Mouse (Mus musculus) hindbrain, embryonic 13.5 days (tissue): Measurements from ENCODE around the gene Elmod2. TPM values are rescaled to one million over a fixed set of nuclear protein-coding genes. Genes with fewer than 3 reads are reported as not detected.
A peak's percentile ranks its signal among the peaks of the same experiment; 100 is the strongest.

Experiments used
- ATAC-seq: fragments of 200-750 bp; cut with Nextera tagmentation; 2 replicates; pipeline ENCODE4 v1.8.0; 2017; ENCODE audit warnings: moderate TSS enrichment; ENCODE audit not compliant: low FRiP score
- H3K27ac ChIP-seq: fragments of 300-500 bp; sonication (generic); 2 replicates; pipeline ENCODE4 v1.5.1; 2015; ENCODE audit warnings: inconsistent platforms, mild to moderate bottlenecking, moderate library complexity
- H3K27me3 ChIP-seq: fragments of 300-500 bp; sonication (generic); 2 replicates; pipeline ENCODE4 v1.6.1; 2015; ENCODE audit warnings: mild to moderate bottlenecking, inconsistent platforms
- H3K36me3 ChIP-seq: fragments of 300-500 bp; sonication (generic); 2 replicates; pipeline ENCODE4 v1.6.1; 2015; ENCODE audit warnings: mild to moderate bottlenecking, inconsistent platforms
- H3K4me1 ChIP-seq: fragments of 300-500 bp; sonication (generic); replicated peaks from 2 replicates; pipeline ENCODE4 v1.6.1; 2015; ENCODE audit warnings: inconsistent platforms
- H3K4me2 ChIP-seq: fragments of 300-500 bp; sonication (generic); 2 replicates; pipeline ENCODE4 v1.6.1; 2015; ENCODE audit warnings: inconsistent platforms, mild to moderate bottlenecking, moderate library complexity
- H3K4me3 ChIP-seq: fragments of 300-500 bp; sonication (generic); 2 replicates; pipeline ENCODE4 v1.5.1; 2015; ENCODE audit warnings: mild to moderate bottlenecking, inconsistent platforms
- H3K9ac ChIP-seq: fragments of 300-500 bp; sonication (generic); 2 replicates; pipeline ENCODE4 v1.6.1; 2015; ENCODE audit warnings: mild to moderate bottlenecking, inconsistent platforms
- H3K9me3 ChIP-seq: fragments of 300-500 bp; sonication (generic); 2 replicates; pipeline ENCODE4 v1.6.1; 2016; ENCODE audit warnings: inconsistent platforms
- WGBS: fragments of 180-500 bp; shearing (Covaris S2); methylation state at CpG from one replicate; pipeline ENCODE4 v1.1.7; 2015; 5-methylcytosine and 5-hydroxymethylcytosine counted together
- polyA plus RNA-seq: library from polyadenylated mRNA; unstranded; fragments of >200 nt; fragmentation: Nextera tagmentation; extraction: Ambion mirVana; gene quantifications from 2 replicates; pipeline ENCODE4 v1.2.1, GENCODE M21; 2015

The Elmod2 gene
- 23.7 and 25.8 TPM in 2 replicates for polyA plus RNA-seq

- Histone ChIP-seq H3K36me3 (peaks cover 24% of the 10 kb centered on the region), H3K9me3 (no peaks in the 10 kb centered on the region), H3K4me2 (peak within 1 kb of the TSS; percentile 74), H3K9ac (peak within 1 kb of the TSS; percentile 86), H3K27ac (peak within 1 kb of the TSS; percentile 90), H3K4me3 (peak within 1 kb of the TSS; percentile 72), H3K4me1 (peaks cover 20% of the 10 kb centered on the region), H3K27me3 (peaks cover 11% of the 10 kb centered on the region; the same call in 1 of the 2 replicates)
- under 1% methylated on average over 79 of the region's 85 CpGs for WGBS
- peak; percentile 99 for ATAC-seq
Measured at GRCm38 (mm10) chr8:83331899-83332697, at the start of gene Elmod2. Elmod2 (minus strand) TSS chr8:83332486.

DNA sequence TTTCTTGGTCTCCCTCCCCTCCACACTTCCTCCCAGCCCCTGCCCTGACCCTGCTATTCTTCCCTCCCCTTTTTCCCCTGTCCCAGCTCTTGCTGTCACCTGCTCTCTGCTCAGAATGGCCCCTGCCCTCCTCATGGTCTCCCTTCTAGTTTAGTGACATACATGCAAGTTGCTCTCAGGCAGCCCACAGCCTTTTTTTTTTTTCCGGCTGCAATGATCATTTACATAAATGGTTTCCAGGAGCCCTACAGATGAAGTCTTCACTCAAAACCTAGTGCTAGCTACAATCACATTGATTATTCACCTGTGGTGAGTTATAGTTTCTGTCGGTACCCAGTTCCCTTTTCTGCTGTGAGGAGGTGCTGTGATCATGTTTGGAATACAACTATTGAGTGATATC, 48.7 kb upstream of the Elmod2 start:
- Histone ChIP-seq H3K9ac (no peak overlapping the region), H3K27ac (no peak overlapping the region), H3K4me3 (no peak overlapping the region), H3K9me3 (no peaks in the 10 kb centered on the region), H3K4me2 (no peak overlapping the region), H3K36me3 (no peaks in the 10 kb centered on the region), H3K27me3 (no peaks in the 10 kb centered on the region), H3K4me1 (no peaks in the 10 kb centered on the region)
- no peak for ATAC-seq
- WGBS = 88% methylated on average over 2 of the region's 2 CpGs

DNA sequence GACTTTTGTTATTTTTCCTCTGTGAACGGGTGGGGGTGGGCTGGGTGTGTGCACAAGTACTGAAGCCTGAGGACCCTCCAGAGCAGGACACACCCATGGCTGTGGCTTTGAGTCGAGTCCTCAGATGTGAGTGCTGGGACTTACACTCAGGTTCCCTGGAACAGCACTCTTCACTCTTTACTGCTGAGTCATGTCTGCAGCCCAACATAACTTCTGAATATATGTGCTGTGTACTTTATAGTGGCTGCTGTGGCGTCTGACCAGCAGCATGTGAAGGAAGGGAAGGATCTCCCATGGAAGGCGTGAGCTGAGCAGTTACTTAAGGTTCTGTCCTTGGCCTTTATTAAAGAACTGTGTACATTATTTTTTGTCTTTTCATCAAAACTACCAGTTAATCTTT, 47.9 kb upstream of the Elmod2 start:
- Histone ChIP-seq H3K9me3 (no peaks in the 10 kb centered on the region), H3K9ac (no peak overlapping the region), H3K27ac (no peak overlapping the region), H3K4me2 (no peak overlapping the region), H3K4me3 (no peak overlapping the region), H3K4me1 (no peaks in the 10 kb centered on the region), H3K27me3 (no peaks in the 10 kb centered on the region), H3K36me3 (no peaks in the 10 kb centered on the region)
- 80% methylated on average over 4 of the region's 4 CpGs for WGBS
- ATAC-seq = no peak

DNA sequence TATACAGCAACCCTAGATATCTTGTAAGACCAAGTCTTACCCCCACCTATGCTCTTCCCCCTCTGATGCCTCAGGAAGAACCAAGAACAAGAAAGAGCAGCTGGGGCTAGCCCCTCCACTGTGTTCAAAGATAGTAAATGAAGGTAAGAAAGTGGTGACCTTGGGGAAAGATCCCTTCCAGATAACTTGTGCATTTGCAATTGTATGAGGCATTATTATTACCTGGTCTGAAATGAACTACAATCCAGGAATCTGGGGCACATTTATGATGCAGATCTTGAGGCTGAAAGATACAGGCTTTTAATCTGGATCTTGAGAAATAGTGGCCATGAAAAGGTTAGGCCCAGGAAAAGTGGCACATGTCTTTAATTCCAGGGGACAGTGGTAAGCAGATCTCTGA, 44.9 kb upstream of the Elmod2 start:
- H3K27ac ChIP-seq = no peak overlapping the region
- H3K9ac ChIP-seq = no peak overlapping the region
- H3K9me3 ChIP-seq = no peaks in the 10 kb centered on the region
- H3K4me1 ChIP-seq = no peaks in the 10 kb centered on the region
- no peak for ATAC-seq
- no peak overlapping the region for H3K4me3 ChIP-seq
- no peaks in the 10 kb centered on the region for H3K27me3 ChIP-seq
- no peak overlapping the region for H3K4me2 ChIP-seq
- no peaks in the 10 kb centered on the region for H3K36me3 ChIP-seq

- H3K27ac ChIP-seq = no peak overlapping the region
- no peak for ATAC-seq
- H3K4me1 ChIP-seq = no peaks in the 10 kb centered on the region
- H3K36me3 ChIP-seq = no peaks in the 10 kb centered on the region
- H3K9me3 ChIP-seq = no peaks in the 10 kb centered on the region
- H3K9ac ChIP-seq = no peak overlapping the region
- no peak overlapping the region for H3K4me3 ChIP-seq
- WGBS = 75% methylated on average over 7 of the region's 7 CpGs
- H3K4me2 ChIP-seq = no peak overlapping the region
- H3K27me3 ChIP-seq = no peaks in the 10 kb centered on the region
Measured at GRCm38 (mm10) chr8:83363156-83363769, 31.0 kb upstream of the Elmod2 start.

DNA sequence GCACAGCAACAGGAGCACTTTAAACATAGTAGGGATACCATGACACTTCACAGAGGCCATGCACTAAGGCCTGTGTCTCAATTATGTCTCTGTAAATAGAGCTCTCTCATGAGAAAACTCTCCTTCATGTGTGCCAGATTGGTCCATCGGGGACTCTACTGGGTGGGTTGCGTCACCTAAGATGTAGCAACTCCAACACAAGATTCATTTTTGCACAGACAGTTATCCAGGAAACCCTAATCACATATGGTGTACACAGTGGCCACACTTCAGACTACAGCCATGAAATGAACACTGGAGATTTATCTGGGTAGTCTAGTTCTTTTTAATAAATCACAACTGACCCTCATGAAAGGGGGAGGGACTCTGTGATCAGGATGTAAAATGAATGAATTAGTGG, 19.0 kb upstream of the Elmod2 start:
- Histone ChIP-seq H3K4me2 (no peak overlapping the region), H3K27me3 (no peaks in the 10 kb centered on the region)
- 96% methylated on average over 2 of the region's 2 CpGs for WGBS

DNA sequence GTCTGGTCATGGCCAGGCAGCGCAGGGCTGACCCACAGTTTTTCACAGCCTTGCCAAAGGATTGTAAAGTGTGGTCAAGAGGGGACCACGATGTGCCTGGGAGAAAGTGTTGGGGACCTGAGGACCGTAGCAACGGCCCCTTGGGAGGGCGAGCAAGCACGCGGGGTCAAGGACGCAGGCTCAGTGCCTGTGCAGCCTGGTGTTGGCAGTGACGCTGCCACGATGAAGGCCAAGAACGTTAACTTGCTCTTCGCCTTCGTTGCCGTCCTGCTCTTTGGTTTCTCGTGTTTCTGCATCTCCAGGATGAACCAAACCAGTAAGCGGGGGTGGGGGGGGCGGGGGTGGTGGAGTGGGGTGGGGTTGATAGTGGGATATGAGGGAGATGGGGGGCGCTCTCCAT, 16.0 kb upstream of the Elmod2 start, which contains the start of gene Mgat4d:
TSS of gene Mgat4d (plus strand) at position 209 of the 400 bp plus-strand sequence.
- Histone ChIP-seq H3K4me1 (no peaks in the 10 kb centered on the region), H3K4me2 (no peak within 1 kb of the TSS), H3K4me3 (no peak within 1 kb of the TSS), H3K36me3 (no peaks in the 10 kb centered on the region), H3K27me3 (no peaks in the 10 kb centered on the region), H3K9me3 (no peaks in the 10 kb centered on the region), H3K9ac (no peak within 1 kb of the TSS), H3K27ac (no peak within 1 kb of the TSS)
- no peak for ATAC-seq
- 86% methylated on average over 18 of the region's 18 CpGs for WGBS

More for the DNA sequence above, 19.0 kb upstream of the Elmod2 start:
- no peak for ATAC-seq
- no peak overlapping the region for H3K4me3 ChIP-seq
- H3K27ac ChIP-seq = no peak overlapping the region
- H3K4me1 ChIP-seq = no peaks in the 10 kb centered on the region
- no peaks in the 10 kb centered on the region for H3K36me3 ChIP-seq
- H3K9ac ChIP-seq = no peak overlapping the region
- no peaks in the 10 kb centered on the region for H3K9me3 ChIP-seq

- Histone ChIP-seq H3K27ac (no peak overlapping the region), H3K4me3 (no peak overlapping the region), H3K4me1 (no peaks in the 10 kb centered on the region), H3K4me2 (no peak overlapping the region), H3K36me3 (no peaks in the 10 kb centered on the region), H3K9me3 (no peaks in the 10 kb centered on the region), H3K27me3 (no peaks in the 10 kb centered on the region), H3K9ac (no peak overlapping the region)
- no peak for ATAC-seq
Measured at GRCm38 (mm10) chr8:83342693-83343092, 10.4 kb upstream of the Elmod2 start.

DNA sequence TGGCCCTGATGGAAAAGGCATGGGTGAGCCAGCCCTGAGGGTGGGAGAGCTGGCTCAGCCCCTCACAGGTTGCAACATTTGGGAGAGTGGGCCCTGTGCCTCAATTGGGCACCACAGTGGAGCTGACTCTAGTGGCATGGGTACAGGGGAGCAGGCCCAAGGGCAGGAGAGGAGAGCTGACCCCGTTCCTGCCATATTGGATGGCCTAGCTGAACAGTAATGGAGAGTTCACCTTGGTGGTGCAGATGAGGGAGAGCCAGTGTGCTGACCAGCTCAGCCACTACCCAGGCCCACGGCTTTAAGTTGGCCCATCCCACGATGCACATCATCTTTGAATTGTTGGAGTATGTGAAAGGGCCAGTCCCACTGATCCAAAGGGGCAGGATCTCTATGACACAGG, 9.8 kb upstream of the Elmod2 start:
- Histone ChIP-seq H3K36me3 (no peaks in the 10 kb centered on the region), H3K4me2 (no peak overlapping the region), H3K27ac (no peak overlapping the region), H3K9ac (no peak overlapping the region), H3K4me1 (no peaks in the 10 kb centered on the region), H3K4me3 (no peak overlapping the region), H3K9me3 (no peaks in the 10 kb centered on the region), H3K27me3 (no peaks in the 10 kb centered on the region)
- ATAC-seq = peak; percentile 63
- WGBS = 88% methylated on average over 3 of the region's 3 CpGs

DNA sequence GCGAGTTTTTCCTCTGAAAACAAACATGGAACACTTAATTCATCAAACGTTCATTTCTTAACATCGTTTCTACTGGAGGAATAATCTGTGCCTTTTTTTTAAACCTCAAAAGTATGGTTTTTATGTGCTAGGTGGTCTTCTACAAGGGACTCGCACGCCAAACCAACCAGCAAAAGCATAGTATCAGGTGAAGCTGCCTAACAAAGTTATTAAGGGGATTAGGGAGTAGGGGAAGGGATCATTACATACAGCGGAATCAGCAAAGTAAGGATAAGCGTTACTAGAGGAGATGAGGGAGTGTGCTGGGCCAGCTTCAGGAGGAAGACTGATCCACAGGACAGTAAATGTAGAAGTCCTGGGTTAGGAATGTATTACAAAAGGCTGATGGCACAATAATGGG, 578 bp upstream of the Elmod2 start:
- H3K9me3 ChIP-seq = no peaks in the 10 kb centered on the region
- H3K4me3 ChIP-seq = peak overlapping the region; percentile 72
- H3K27ac ChIP-seq = no peak overlapping the region
- peak overlapping the region; percentile 74 for H3K4me2 ChIP-seq
- 10% methylated on average over 7 of the region's 7 CpGs for WGBS
- H3K9ac ChIP-seq = no peak overlapping the region
- peaks cover 20% of the 10 kb centered on the region for H3K4me1 ChIP-seq
- peaks cover 11% of the 10 kb centered on the region; the same call in 1 of the 2 replicates for H3K27me3 ChIP-seq
- peaks cover 16% of the 10 kb centered on the region for H3K36me3 ChIP-seq
- 0 out of 2 replicates have a peak, but pooled peaks have one; percentile 4 for ATAC-seq

GRCm38 (mm10) chr8:83331567-83331898, 753 bp downstream of the Elmod2 start:
- H3K4me1 ChIP-seq = peaks cover 20% of the 10 kb centered on the region
- peak overlapping the region; percentile 86 for H3K9ac ChIP-seq
- peaks cover 11% of the 10 kb centered on the region; the same call in 1 of the 2 replicates for H3K27me3 ChIP-seq
- 9% methylated on average over 7 of the region's 7 CpGs for WGBS
- peak overlapping the region; percentile 74 for H3K4me2 ChIP-seq
- no peak for ATAC-seq
- peaks cover 28% of the 10 kb centered on the region for H3K36me3 ChIP-seq
- H3K4me3 ChIP-seq = peak overlapping the region; percentile 72
- H3K27ac ChIP-seq = peak overlapping the region; percentile 90; the same call in 1 of the 2 replicates
- H3K9me3 ChIP-seq = no peaks in the 10 kb centered on the region

- H3K9ac ChIP-seq = no peak overlapping the region
- H3K4me3 ChIP-seq = no peak overlapping the region
- peaks cover 42% of the 10 kb centered on the region for H3K36me3 ChIP-seq
- H3K4me1 ChIP-seq = peaks cover 19% of the 10 kb centered on the region
- no peak overlapping the region for H3K4me2 ChIP-seq
- 95% methylated on average over 5 of the region's 5 CpGs for WGBS
- no peaks in the 10 kb centered on the region for H3K9me3 ChIP-seq
- no peak overlapping the region for H3K27ac ChIP-seq
- no peaks in the 10 kb centered on the region for H3K27me3 ChIP-seq
- no peak for ATAC-seq
Measured at GRCm38 (mm10) chr8:83327889-83328288, 4.4 kb downstream of the Elmod2 start.

DNA sequence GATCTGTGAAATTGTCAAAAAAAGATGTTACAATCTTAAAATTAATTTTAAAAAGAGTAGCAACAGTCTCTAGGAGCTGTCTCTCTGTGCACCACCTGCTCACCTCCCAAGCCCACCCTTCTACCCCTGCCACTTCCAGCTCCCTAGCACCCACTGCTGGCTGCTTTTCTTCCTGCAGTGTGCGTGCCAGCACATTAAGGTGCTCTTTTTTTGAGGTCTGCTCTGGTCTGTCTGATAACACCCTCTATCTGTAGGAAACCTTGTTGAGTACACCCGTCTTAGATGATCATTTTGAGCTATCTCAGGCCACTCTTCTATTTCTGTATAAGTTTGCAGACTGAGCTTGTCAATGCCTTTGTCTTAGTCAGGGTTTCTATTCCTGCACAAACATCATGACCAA, 9.2 kb downstream of the Elmod2 start:
- no peak overlapping the region for H3K27ac ChIP-seq
- no peak overlapping the region for H3K4me3 ChIP-seq
- ATAC-seq = no peak
- no peaks in the 10 kb centered on the region for H3K27me3 ChIP-seq
- H3K4me2 ChIP-seq = no peak overlapping the region
- H3K4me1 ChIP-seq = no peaks in the 10 kb centered on the region
- peaks cover 66% of the 10 kb centered on the region for H3K36me3 ChIP-seq
- no peak overlapping the region for H3K9ac ChIP-seq
- 86% methylated on average over 2 of the region's 2 CpGs for WGBS
- no peaks in the 10 kb centered on the region for H3K9me3 ChIP-seq
